Mouse (Mus musculus): ENCODE measurements around the gene Ifna2. TPM values are rescaled to one million over a fixed set of nuclear protein-coding genes. Genes with fewer than 3 reads are reported as not detected.

The Ifna2 gene
- total and polyA plus RNA-seq, 2 experiments: not detected

DNA sequence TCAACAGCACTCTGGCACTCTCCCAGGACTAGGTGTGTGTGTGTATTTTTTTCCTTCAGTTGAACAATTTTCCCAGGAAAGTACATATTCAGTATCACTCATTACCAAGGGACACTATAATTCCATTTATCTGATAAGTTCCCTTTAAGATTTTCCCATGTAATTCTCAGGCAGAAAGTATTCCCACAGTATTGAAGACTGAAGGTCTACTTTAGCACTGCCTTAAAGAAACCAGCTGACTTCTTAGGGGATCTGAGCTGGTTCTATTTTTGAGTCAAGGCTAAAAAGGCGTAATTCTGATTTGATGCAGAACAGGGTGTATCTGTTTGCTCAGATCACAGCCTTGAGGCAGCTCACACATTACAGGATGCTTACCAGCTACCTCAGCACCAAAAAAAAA lies 35.0 kb upstream of the Ifna2 start:
- Histone ChIP-seq H3K36me3 (ENCODE audit: control insufficient read depth, insufficient read depth, low read length) (peaks cover 21% of the 10 kb centered on the region), H3K4me3 (ENCODE audit: insufficient read depth, low read depth, low read length) (0 out of 2 replicates have a peak overlapping the region, but pooled peaks have one; percentile 29), H3K9ac (ENCODE audit: low read depth, low read length) (peak overlapping the region; percentile 53; the same call in 1 of the 2 replicates), H3K4me1 (ENCODE audit: control insufficient read depth, insufficient read depth, low read length) (peaks cover 26% of the 10 kb centered on the region), H3K27me3 (ENCODE audit: control insufficient read depth, insufficient read depth, low read length) (no peaks in the 10 kb centered on the region), H3K27ac (replicated peaks; ENCODE audit: insufficient read depth, low read depth, low read length) (no peak overlapping the region), H3K79me2 (ENCODE audit: control insufficient read depth, insufficient read depth, low read length) (peaks cover 19% of the 10 kb centered on the region; the same call in 1 of the 2 replicates)
- 3% methylated on average over 1 of the region's 1 CpGs for WGBS
- no peak for TF ChIP-seq POLR2A (IDR thresholded peaks at IDR 0.05; ENCODE audit: extremely low read depth, insufficient read depth, low read length)
- TF ChIP-seq CTCF (IDR thresholded peaks at IDR 0.05; ENCODE audit: low read depth, low read length): no peak
- peak; percentile 79 for DNase-seq (ENCODE audit: extremely low read depth, low read depth, low spot score)

DNA sequence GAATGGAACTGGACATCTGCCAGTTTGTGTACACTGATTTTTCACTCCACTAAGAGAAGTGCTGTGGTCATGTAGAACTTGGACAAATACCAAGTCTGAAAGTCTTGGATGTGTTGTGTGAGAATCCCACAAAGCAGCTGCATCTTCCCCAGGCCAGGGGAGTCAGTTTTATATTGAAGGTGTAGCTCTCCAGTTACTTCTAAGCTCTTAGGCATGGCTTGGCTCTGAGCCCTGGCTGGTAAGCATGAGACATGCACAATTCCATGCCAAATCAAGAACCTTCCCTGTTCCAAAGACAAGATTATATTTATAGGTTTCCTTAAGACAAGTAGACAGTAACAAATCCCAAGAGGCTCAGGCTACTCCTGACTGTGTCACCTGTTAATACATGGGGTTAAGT lies 31.3 kb upstream of the Ifna2 start:
- no peak for DNase-seq (ENCODE audit: extremely low read depth, low read depth, low spot score)
- H3K27ac ChIP-seq (replicated peaks; ENCODE audit: insufficient read depth, low read depth, low read length): no peak overlapping the region
- H3K36me3 ChIP-seq (ENCODE audit: control insufficient read depth, insufficient read depth, low read length): peaks cover 19% of the 10 kb centered on the region
- no peak for TF ChIP-seq CTCF (IDR thresholded peaks at IDR 0.05; ENCODE audit: low read depth, low read length)
- TF ChIP-seq POLR2A (IDR thresholded peaks at IDR 0.05; ENCODE audit: extremely low read depth, insufficient read depth, low read length): no peak
- no peaks in the 10 kb centered on the region for H3K27me3 ChIP-seq (ENCODE audit: control insufficient read depth, insufficient read depth, low read length)
- no peak overlapping the region for H3K9ac ChIP-seq (ENCODE audit: low read depth, low read length)
- no peak overlapping the region for H3K4me3 ChIP-seq (ENCODE audit: insufficient read depth, low read depth, low read length)
- peaks cover 16% of the 10 kb centered on the region for H3K4me1 ChIP-seq (ENCODE audit: control insufficient read depth, insufficient read depth, low read length)
- peaks cover 7% of the 10 kb centered on the region; the same call in 1 of the 2 replicates for H3K79me2 ChIP-seq (ENCODE audit: control insufficient read depth, insufficient read depth, low read length)

DNA sequence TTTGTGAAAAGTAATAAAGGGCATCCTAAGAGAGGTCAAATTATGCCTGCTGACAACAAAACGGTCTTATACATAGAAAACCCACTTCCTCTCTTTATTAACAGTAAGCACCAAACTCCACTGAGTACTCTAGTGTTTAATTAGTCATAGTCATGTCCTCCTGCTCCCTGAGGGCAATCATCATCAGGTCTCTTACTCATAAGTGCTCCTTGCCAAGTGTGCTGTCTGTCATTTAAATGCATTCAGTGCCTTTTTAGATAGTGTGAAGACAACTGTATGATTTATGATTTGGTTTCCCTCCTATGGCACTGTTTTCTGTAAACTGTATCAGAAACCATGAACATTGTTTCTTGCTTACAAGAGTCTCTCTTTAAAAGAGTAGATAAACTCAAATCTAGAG lies 30.6 kb upstream of the Ifna2 start:
- peaks cover 17% of the 10 kb centered on the region for H3K36me3 ChIP-seq (ENCODE audit: control insufficient read depth, insufficient read depth, low read length)
- TF ChIP-seq CTCF (IDR thresholded peaks at IDR 0.05; ENCODE audit: low read depth, low read length): no peak
- no peak for TF ChIP-seq POLR2A (IDR thresholded peaks at IDR 0.05; ENCODE audit: extremely low read depth, insufficient read depth, low read length)
- DNase-seq (ENCODE audit: extremely low read depth, low read depth, low spot score): no peak
- peaks cover 12% of the 10 kb centered on the region for H3K4me1 ChIP-seq (ENCODE audit: control insufficient read depth, insufficient read depth, low read length)
- H3K27ac ChIP-seq (replicated peaks; ENCODE audit: insufficient read depth, low read depth, low read length): no peak overlapping the region
- peaks cover 7% of the 10 kb centered on the region; the same call in 1 of the 2 replicates for H3K79me2 ChIP-seq (ENCODE audit: control insufficient read depth, insufficient read depth, low read length)
- no peak overlapping the region for H3K9ac ChIP-seq (ENCODE audit: low read depth, low read length)
- no peaks in the 10 kb centered on the region for H3K27me3 ChIP-seq (ENCODE audit: control insufficient read depth, insufficient read depth, low read length)
- WGBS: 59% methylated on average over 1 of the region's 1 CpGs
- H3K4me3 ChIP-seq (ENCODE audit: insufficient read depth, low read depth, low read length): no peak overlapping the region

DNA sequence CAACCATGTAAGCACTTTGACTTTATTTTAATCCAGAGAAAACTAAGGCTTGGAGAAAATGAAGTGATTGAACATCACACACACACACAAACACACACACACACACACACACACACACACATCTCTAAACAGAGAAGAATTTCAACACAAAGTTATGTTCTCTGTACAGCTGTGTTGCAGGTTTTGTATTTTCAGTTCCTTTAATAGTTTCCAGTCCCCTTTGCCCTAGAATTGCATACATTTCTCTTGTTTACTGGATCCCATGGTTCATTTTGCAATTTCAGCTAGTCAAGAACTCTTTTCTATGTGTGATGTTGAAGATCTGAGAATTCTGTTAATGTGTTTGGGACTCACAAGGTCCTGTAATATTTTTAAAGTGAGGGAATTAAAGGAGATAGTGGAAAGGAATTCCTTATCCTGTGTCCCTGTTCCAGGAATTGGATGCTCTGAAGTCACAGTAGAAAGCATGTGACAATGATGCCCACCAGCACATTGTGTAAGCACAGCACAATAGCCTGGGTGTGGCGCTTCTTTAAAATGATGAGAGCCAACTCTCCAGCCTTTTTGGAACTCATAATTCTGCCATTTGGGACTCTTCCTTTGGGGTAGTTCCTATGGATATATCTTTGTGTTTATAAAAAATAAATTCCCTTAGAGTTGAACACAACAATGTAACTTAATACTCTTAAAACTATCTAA lies 23.6 kb upstream of the Ifna2 start:
- no peak overlapping the region for H3K4me3 ChIP-seq (ENCODE audit: insufficient read depth, low read depth, low read length)
- WGBS: 90% methylated on average over 1 of the region's 1 CpGs
- no peak for TF ChIP-seq POLR2A (IDR thresholded peaks at IDR 0.05; ENCODE audit: extremely low read depth, insufficient read depth, low read length)
- TF ChIP-seq CTCF (IDR thresholded peaks at IDR 0.05; ENCODE audit: low read depth, low read length): no peak

DNA sequence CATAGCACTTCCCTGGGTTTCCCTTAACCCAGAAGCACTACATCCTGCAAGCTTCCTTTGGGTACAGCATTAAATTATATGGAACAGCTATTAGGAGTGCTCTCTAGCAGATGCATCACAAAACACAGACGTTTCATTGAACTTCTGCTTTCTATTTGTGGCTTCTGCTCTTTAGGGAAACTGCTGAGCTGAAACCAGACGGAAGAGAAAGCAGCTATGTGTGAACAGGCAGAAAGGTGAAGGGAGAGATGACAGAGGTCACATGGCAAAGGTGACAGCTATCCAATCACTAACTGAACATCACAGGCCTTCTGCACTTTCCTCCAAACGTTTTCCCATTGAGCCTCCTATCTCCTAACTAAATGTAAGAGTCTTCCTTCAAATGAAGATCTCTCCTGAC lies 22.2 kb upstream of the Ifna2 start:
- 35% methylated on average over 3 of the region's 3 CpGs for WGBS
- H3K9ac ChIP-seq (ENCODE audit: low read depth, low read length): no peak overlapping the region
- H3K4me3 ChIP-seq (ENCODE audit: insufficient read depth, low read depth, low read length): no peak overlapping the region
- H3K4me1 ChIP-seq (ENCODE audit: control insufficient read depth, insufficient read depth, low read length): no peaks in the 10 kb centered on the region; the same call in 1 of the 2 replicates
- no peak for TF ChIP-seq POLR2A (IDR thresholded peaks at IDR 0.05; ENCODE audit: extremely low read depth, insufficient read depth, low read length)
- TF ChIP-seq CTCF (IDR thresholded peaks at IDR 0.05; ENCODE audit: low read depth, low read length): no peak
- DNase-seq (ENCODE audit: extremely low read depth, low read depth, low spot score): no peak
- no peaks in the 10 kb centered on the region; the same call in 1 of the 2 replicates for H3K36me3 ChIP-seq (ENCODE audit: control insufficient read depth, insufficient read depth, low read length)
- H3K27me3 ChIP-seq (ENCODE audit: control insufficient read depth, insufficient read depth, low read length): no peaks in the 10 kb centered on the region
- H3K27ac ChIP-seq (replicated peaks; ENCODE audit: insufficient read depth, low read depth, low read length): no peak overlapping the region
- H3K79me2 ChIP-seq (ENCODE audit: control insufficient read depth, insufficient read depth, low read length): no peaks in the 10 kb centered on the region

More for the DNA sequence above, 23.6 kb upstream of the Ifna2 start:
- Histone ChIP-seq H3K27me3 (ENCODE audit: control insufficient read depth, insufficient read depth, low read length) (no peaks in the 10 kb centered on the region), H3K36me3 (ENCODE audit: control insufficient read depth, insufficient read depth, low read length) (no peaks in the 10 kb centered on the region; the same call in 1 of the 2 replicates), H3K9ac (ENCODE audit: low read depth, low read length) (no peak overlapping the region), H3K4me1 (ENCODE audit: control insufficient read depth, insufficient read depth, low read length) (no peaks in the 10 kb centered on the region; the same call in 1 of the 2 replicates), H3K79me2 (ENCODE audit: control insufficient read depth, insufficient read depth, low read length) (no peaks in the 10 kb centered on the region), H3K27ac (replicated peaks; ENCODE audit: insufficient read depth, low read depth, low read length) (no peak overlapping the region)
- DNase-seq (ENCODE audit: extremely low read depth, low read depth, low spot score): peak; percentile 33

DNA sequence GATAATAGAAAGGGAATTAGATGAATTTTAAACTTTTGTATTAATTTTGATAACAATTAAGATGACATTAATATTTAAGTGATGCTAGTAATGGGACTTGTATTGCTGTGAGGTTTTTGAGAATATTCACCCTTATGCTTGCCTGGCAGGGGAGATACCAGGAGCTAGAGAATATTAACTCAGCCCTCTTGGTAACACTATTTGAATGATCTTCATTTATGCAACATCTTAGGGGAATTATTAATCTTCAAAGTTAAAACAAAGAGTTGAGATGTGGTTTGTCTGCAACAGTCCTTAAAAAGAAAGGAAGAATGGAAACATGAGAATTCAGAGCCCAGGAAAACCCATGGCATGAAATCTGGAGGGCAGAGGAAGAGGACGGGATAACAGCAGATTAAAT lies 15.6 kb upstream of the Ifna2 start:
- Histone ChIP-seq H3K9ac (ENCODE audit: low read depth, low read length) (no peak overlapping the region), H3K27me3 (ENCODE audit: control insufficient read depth, insufficient read depth, low read length) (no peaks in the 10 kb centered on the region), H3K79me2 (ENCODE audit: control insufficient read depth, insufficient read depth, low read length) (no peaks in the 10 kb centered on the region), H3K27ac (replicated peaks; ENCODE audit: insufficient read depth, low read depth, low read length) (no peak overlapping the region), H3K36me3 (ENCODE audit: control insufficient read depth, insufficient read depth, low read length) (no peaks in the 10 kb centered on the region), H3K4me1 (ENCODE audit: control insufficient read depth, insufficient read depth, low read length) (no peaks in the 10 kb centered on the region), H3K4me3 (ENCODE audit: insufficient read depth, low read depth, low read length) (no peak overlapping the region)
- TF ChIP-seq CTCF (IDR thresholded peaks at IDR 0.05; ENCODE audit: low read depth, low read length) (no peak), POLR2A (IDR thresholded peaks at IDR 0.05; ENCODE audit: extremely low read depth, insufficient read depth, low read length) (no peak)
- no peak for DNase-seq (ENCODE audit: extremely low read depth, low read depth, low spot score)
- 81% methylated on average over 1 of the region's 1 CpGs for WGBS
